Mouse (Mus musculus) intestine, embryonic 15.5 days (tissue): ENCODE data around the gene Pak1ip1. TPM values are rescaled to one million over a fixed set of nuclear protein-coding genes. Genes with fewer than 3 reads are reported as not detected.

Source experiments
- ATAC-seq: fragments of 200-750 bp; cut with Nextera tagmentation; 2 replicates; pipeline ENCODE4 v1.8.0; 2017; ENCODE audit warnings: moderate TSS enrichment, moderate library complexity
- H3K27ac ChIP-seq: fragments of 300-500 bp; sonication (generic); 2 replicates; pipeline ENCODE4 v1.5.1; 2015; ENCODE audit warnings: mild to moderate bottlenecking, inconsistent platforms
- H3K27me3 ChIP-seq: fragments of 300-500 bp; sonication (generic); replicated peaks from 2 replicates; pipeline ENCODE4 v1.6.1; 2015; ENCODE audit warnings: inconsistent platforms
- H3K36me3 ChIP-seq: fragments of 300-500 bp; sonication (generic); 2 replicates; pipeline ENCODE4 v1.6.1; 2015; ENCODE audit warnings: inconsistent platforms
- H3K4me1 ChIP-seq: fragments of 300-500 bp; sonication (generic); replicated peaks from 2 replicates; pipeline ENCODE4 v1.6.1; 2015; ENCODE audit warnings: inconsistent platforms
- H3K4me2 ChIP-seq: fragments of 300-500 bp; sonication (generic); replicated peaks from 2 replicates; pipeline ENCODE4 v1.6.1; 2015; ENCODE audit warnings: mild to moderate bottlenecking, inconsistent platforms
- H3K4me3 ChIP-seq: fragments of 300-500 bp; sonication (generic); replicated peaks from 2 replicates; pipeline ENCODE4 v1.5.1; 2015; ENCODE audit warnings: inconsistent platforms
- H3K9ac ChIP-seq: fragments of 300-500 bp; sonication (generic); 2 replicates; pipeline ENCODE4 v1.6.1; 2015; ENCODE audit warnings: inconsistent platforms
- H3K9me3 ChIP-seq: fragments of 300-500 bp; sonication (generic); 2 replicates; pipeline ENCODE4 v1.6.1; 2016; ENCODE audit warnings: inconsistent platforms
- WGBS: fragments of 180-500 bp; shearing (Covaris S2); methylation state at CpG from one replicate; pipeline ENCODE4 v1.1.7; 2015; 5-methylcytosine and 5-hydroxymethylcytosine counted together
- polyA plus RNA-seq: library from polyadenylated mRNA; unstranded; fragments of >200 nt; fragmentation: Nextera tagmentation; extraction: Ambion mirVana; gene quantifications from 2 replicates; pipeline ENCODE4 v1.2.1, GENCODE M21; 2015

The Pak1ip1 gene
- 78.8 and 86.0 TPM in 2 replicates for polyA plus RNA-seq

DNA sequence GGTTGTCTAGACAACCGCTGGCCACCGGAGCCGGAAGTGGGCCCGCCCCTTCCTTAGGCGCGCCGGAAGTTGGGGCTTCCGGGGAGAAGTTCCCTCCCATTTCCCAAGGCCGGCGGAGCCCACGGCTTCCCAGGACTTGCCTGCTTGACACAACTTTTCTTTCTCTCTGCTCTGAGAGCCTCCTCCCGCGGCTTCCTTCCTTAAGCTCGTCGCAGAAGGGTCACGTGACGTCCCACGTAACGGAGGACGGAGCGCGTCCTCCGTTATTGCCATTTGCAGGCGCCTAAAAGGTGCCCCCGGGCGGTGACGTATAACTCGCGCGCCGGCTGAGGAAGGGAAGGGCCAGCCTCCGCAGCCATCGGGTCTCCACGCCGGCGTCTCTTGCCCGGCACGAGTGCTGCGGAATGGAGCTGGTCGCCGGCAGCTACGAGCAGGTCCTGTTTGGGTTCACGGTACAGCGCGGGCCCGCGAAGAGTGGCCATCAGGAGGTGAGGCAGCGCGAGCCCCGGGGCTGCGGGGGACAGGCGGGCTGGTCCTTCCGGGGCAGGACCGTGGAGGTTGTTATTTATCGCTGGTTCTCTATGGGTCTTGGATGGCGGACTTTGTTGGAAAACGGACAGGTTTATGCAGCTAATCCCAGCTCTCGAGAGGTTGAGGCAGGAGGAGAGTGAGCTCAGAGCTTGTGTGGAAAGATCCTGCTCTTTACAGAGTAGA, at the start of gene Pak1ip1:
Pak1ip1 (plus strand) TSS at position 98 of the 714 bp plus-strand sequence.
- peak within 1 kb of the TSS; percentile 87 for H3K4me2 ChIP-seq
- H3K4me1 ChIP-seq: peaks cover 11% of the 10 kb centered on the region; the same call in 1 of the 2 replicates
- peak within 1 kb of the TSS; percentile 79 for H3K9ac ChIP-seq
- H3K4me3 ChIP-seq: peak within 1 kb of the TSS; percentile 73
- ATAC-seq: peak; percentile 95
- H3K36me3 ChIP-seq: peaks cover 6% of the 10 kb centered on the region; the same call in 1 of the 2 replicates
- WGBS: 0% methylated on average over 58 of the region's 58 CpGs
- no peaks in the 10 kb centered on the region for H3K27me3 ChIP-seq
- H3K9me3 ChIP-seq: no peaks in the 10 kb centered on the region
- H3K27ac ChIP-seq: peak within 1 kb of the TSS; percentile 97

DNA sequence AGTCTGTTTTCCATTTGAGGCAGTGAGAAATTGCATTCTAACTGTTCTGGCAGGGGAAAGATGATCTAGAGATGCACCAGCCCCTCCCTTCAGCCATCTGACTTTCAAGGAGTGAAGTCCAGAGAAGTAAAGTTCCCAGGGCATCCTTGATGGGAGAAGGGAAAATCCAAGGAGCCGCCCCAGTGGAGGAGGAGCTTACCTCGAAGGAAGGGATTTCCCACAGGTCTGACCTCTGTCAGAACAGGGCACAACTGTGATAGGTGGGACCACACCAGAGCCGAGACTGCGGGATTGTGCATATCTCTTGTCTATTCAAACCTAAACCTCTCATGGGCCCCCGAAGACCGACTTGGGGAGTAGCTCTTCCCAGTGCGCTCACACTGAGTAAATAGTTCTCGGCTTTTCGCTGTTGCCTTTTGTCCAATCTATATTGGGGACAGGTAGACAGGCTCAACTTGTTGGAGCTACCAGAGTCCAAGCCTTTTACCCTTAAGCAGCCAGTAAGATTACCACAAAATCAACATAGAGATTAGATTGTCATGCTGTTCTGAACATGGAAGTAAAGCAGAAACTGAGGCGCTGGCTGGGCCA, 49.3 kb upstream of the Pak1ip1 start:
- H3K27ac ChIP-seq: no peak overlapping the region
- H3K4me1 ChIP-seq: no peaks in the 10 kb centered on the region
- no peaks in the 10 kb centered on the region for H3K27me3 ChIP-seq
- no peak for ATAC-seq
- WGBS: 74% methylated on average over 10 of the region's 10 CpGs
- H3K4me3 ChIP-seq: no peak overlapping the region
- no peak overlapping the region for H3K9ac ChIP-seq
- H3K4me2 ChIP-seq: no peak overlapping the region
- no peaks in the 10 kb centered on the region for H3K36me3 ChIP-seq
- H3K9me3 ChIP-seq: no peaks in the 10 kb centered on the region

DNA sequence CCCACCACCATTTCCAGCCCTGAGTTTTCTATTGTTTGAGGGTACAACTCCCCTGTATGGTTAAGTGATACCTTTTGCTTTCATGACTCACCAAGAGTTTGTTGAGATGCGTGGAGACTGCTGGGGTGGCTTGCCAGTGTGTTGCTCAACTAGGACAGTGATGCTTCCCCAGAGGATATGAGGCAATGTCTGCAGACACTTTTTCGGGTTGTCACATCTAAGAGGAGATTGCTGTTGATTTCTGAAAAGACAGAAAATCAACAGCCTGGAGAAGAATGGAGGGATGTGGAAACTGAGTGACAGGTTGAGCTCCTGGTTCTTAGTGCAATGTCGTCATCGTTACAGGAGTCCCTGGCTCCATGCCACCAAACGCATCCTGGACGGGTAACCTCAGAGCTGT, 47.6 kb upstream of the Pak1ip1 start:
- no peaks in the 10 kb centered on the region for H3K36me3 ChIP-seq
- no peak for ATAC-seq
- H3K4me2 ChIP-seq: no peak overlapping the region
- no peaks in the 10 kb centered on the region for H3K9me3 ChIP-seq
- no peak overlapping the region for H3K4me3 ChIP-seq
- H3K4me1 ChIP-seq: no peaks in the 10 kb centered on the region
- H3K27me3 ChIP-seq: no peaks in the 10 kb centered on the region
- 72% methylated on average over 6 of the region's 6 CpGs for WGBS
- no peak overlapping the region for H3K27ac ChIP-seq
- no peak overlapping the region for H3K9ac ChIP-seq

DNA sequence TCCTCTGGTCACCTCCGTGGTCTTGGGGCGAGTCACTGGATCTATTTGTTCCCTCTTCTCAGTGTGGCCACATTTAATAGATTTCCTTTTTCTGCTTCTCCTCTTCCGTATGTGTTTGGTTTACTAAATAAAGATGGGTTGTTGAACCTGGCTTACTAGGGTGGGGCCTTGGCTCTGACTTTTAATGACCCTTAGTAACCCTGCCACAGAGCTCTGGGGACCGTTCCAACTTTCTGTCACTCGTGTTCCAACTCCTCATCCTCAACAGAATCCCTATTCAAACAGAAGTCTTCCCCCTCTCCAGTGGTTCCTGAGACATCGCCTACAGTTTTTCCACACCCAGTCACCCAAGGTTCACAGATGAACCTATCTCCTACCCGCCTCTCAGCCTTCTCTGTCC, 45.0 kb upstream of the Pak1ip1 start:
- no peak overlapping the region for H3K9ac ChIP-seq
- 84% methylated on average over 7 of the region's 7 CpGs for WGBS
- H3K27ac ChIP-seq: no peak overlapping the region
- H3K27me3 ChIP-seq: no peaks in the 10 kb centered on the region
- no peaks in the 10 kb centered on the region for H3K9me3 ChIP-seq
- H3K36me3 ChIP-seq: no peaks in the 10 kb centered on the region
- H3K4me2 ChIP-seq: no peak overlapping the region
- ATAC-seq: no peak
- no peak overlapping the region for H3K4me3 ChIP-seq
- H3K4me1 ChIP-seq: no peaks in the 10 kb centered on the region

DNA sequence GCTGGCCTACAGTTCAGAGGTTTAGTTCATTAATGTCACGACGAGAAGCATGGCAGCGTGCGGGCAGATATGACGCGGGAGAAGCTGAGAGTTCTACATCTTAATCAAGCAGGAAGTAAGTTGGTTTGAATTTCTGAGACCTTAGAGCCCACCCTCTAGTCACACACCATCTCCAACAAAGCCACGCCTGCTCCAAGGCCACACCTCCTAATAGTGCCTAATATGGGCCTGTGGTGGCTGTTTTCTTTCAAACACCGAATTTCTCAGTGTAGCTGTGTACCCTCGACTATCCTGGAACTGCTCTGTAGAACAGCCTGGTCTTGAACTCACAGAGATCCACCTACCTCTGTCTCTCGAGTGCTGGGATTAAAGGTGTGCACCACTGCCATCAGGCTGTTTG, 33.2 kb upstream of the Pak1ip1 start:
- H3K9ac ChIP-seq: no peak overlapping the region
- no peaks in the 10 kb centered on the region for H3K9me3 ChIP-seq
- no peak overlapping the region for H3K27ac ChIP-seq
- ATAC-seq: no peak
- WGBS: 89% methylated on average over 10 of the region's 10 CpGs
- H3K36me3 ChIP-seq: no peaks in the 10 kb centered on the region
- H3K4me3 ChIP-seq: no peak overlapping the region
- no peaks in the 10 kb centered on the region for H3K27me3 ChIP-seq
- no peaks in the 10 kb centered on the region for H3K4me1 ChIP-seq
- no peak overlapping the region for H3K4me2 ChIP-seq

DNA sequence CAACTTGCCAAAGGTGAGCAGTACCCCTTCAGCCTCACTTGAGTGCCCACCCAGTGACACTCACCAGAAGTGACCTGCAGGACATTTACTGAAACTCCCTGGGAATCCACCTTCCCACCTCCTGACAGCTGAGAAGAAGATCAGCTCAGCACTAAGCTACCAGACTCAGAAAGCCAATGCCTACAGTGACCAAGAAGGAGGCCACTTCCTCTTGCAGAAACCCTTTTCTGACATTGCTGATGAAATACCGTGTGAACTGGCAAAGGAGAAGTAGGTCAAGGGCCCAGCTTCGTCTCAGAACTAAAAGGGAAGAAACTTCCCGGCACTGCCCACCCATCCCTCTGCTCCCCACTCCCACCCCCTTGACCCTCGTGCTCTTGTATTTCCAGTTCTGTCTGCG, 32.3 kb upstream of the Pak1ip1 start:
- no peaks in the 10 kb centered on the region for H3K36me3 ChIP-seq
- no peaks in the 10 kb centered on the region for H3K27me3 ChIP-seq
- no peak overlapping the region for H3K9ac ChIP-seq
- no peak overlapping the region for H3K27ac ChIP-seq
- no peak overlapping the region for H3K4me2 ChIP-seq
- no peak for ATAC-seq
- H3K9me3 ChIP-seq: no peaks in the 10 kb centered on the region
- no peaks in the 10 kb centered on the region for H3K4me1 ChIP-seq
- 57% methylated on average over 5 of the region's 5 CpGs for WGBS
- no peak overlapping the region for H3K4me3 ChIP-seq

DNA sequence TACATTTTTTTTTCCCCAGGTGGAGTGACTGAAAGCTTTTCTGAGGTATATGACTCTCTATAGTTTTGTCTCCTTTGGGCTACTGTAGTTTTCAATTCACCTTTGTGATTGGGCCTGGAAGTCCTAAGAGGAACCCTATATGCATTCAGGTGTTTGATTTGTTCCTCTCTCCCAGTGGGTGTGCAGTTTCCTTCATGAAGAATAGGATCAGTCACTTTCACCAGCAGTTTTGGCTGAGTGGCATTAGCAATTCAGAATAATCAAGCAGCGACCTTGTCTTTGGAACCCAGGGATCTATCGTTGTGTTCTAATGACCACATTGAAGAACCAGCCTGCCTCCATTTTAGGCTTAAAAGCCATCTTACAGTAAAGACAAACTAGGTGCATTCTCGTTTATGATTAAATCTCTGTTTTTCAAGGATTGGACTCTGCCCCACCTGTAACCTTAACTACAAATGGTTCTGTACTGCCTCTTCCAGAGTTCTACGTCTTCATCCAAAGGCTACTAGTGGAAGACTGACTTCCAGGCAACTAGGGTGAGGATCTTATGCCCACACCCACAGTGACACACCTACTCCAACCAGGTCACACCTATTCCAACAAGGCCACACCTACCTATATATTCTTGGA, 30.9 kb upstream of the Pak1ip1 start:
- H3K36me3 ChIP-seq: no peaks in the 10 kb centered on the region
- H3K27me3 ChIP-seq: no peaks in the 10 kb centered on the region
- ATAC-seq: no peak
- H3K4me2 ChIP-seq: no peak overlapping the region
- no peaks in the 10 kb centered on the region for H3K9me3 ChIP-seq
- no peaks in the 10 kb centered on the region for H3K4me1 ChIP-seq
- no peak overlapping the region for H3K4me3 ChIP-seq
- no peak overlapping the region for H3K27ac ChIP-seq
- WGBS: 89% methylated on average over 4 of the region's 4 CpGs
- no peak overlapping the region for H3K9ac ChIP-seq

DNA sequence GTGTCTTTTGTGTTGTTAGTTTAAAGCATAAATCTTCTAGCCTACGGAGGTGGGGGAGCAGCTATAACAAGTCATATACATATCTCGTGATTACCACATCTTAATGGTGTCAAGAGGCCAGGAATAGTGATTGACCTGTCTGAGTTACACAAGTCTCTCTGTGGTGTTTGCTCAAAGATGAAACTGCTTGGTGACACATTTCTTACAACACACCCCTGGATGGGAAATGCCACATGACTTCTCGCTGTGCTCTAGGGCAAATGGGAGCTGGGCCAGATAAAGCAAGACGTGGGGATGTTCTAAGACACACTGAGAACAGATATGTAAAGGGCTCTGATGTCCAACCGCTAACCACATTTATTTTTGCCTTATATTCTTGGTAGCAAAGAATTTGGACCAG, 29.6 kb upstream of the Pak1ip1 start:
- H3K27me3 ChIP-seq: no peaks in the 10 kb centered on the region
- no peak overlapping the region for H3K4me3 ChIP-seq
- no peaks in the 10 kb centered on the region for H3K36me3 ChIP-seq
- no peaks in the 10 kb centered on the region for H3K4me1 ChIP-seq
- H3K9ac ChIP-seq: no peak overlapping the region
- no peak overlapping the region for H3K4me2 ChIP-seq
- 83% methylated on average over 5 of the region's 5 CpGs for WGBS
- no peak overlapping the region for H3K27ac ChIP-seq
- ATAC-seq: no peak
- no peaks in the 10 kb centered on the region for H3K9me3 ChIP-seq

DNA sequence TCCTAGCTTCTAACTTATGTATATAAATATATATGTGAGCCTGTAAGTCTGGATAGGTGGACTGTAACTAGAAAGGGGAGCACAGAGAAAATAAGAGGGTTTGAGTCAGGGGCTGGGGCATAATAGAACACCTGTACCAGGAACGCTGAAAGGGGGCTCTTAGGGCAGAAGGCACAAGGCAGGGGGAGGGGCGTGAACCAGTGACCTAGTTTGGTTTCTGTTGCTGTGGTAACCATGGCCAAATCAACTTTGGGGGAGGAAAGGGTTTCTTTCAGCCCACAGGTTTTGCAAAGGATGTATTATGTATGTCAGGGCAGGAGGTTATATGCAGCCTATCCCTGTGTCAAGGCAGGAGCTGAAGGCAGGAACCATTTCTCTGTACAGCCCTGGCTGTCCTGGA, 29.0 kb upstream of the Pak1ip1 start:
- Histone ChIP-seq H3K27me3 (no peaks in the 10 kb centered on the region), H3K27ac (no peak overlapping the region), H3K36me3 (no peaks in the 10 kb centered on the region), H3K4me1 (no peaks in the 10 kb centered on the region), H3K4me3 (no peak overlapping the region), H3K9ac (no peak overlapping the region), H3K4me2 (no peak overlapping the region), H3K9me3 (no peaks in the 10 kb centered on the region)
- WGBS: 71% methylated on average over 2 of the region's 2 CpGs
- ATAC-seq: no peak

DNA sequence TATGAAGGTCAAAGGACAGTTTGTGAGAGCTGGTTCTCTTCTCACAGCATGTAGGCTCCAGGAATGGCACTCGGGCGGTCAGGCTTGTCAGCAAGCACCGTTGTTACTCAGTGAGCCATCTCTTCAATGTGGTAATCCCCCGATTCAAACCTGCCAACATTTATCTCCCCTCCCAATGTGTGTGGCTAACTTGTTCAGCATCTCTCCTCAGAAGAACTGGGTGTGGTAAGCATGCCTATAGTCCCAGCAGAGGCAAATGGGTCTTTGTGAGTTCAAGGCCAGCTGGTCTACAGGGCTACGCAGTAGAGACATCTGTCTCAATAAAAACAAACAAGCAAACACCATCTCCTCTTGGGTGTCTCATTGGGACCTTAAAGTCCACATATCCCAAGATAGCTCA, 27.8 kb upstream of the Pak1ip1 start:
- no peaks in the 10 kb centered on the region for H3K27me3 ChIP-seq
- H3K27ac ChIP-seq: no peak overlapping the region
- WGBS: 93% methylated on average over 5 of the region's 5 CpGs
- H3K9ac ChIP-seq: no peak overlapping the region
- ATAC-seq: no peak
- H3K9me3 ChIP-seq: no peaks in the 10 kb centered on the region
- no peak overlapping the region for H3K4me2 ChIP-seq
- H3K4me3 ChIP-seq: no peak overlapping the region
- H3K36me3 ChIP-seq: no peaks in the 10 kb centered on the region
- no peaks in the 10 kb centered on the region for H3K4me1 ChIP-seq

DNA sequence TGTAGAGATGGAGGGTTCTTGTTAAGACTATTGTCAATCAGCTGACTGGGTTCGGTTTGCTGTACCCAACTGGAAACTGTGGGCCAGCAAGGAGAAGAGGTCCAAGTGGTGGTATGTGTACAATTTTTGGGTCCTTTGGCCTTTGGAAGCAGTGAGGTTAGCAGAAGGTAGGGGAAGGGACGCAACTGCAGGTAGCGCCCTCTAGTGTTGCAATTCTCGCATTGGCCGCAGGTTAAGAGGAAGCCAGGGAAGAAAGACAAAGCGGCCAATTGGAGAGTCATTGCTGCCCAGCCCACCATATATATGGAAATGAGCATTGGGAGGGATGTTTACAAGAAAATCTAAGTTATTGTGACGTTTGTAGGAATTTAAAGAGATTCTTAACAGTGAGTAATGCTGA, 23.2 kb upstream of the Pak1ip1 start:
- no peak for ATAC-seq
- no peak overlapping the region for H3K9ac ChIP-seq
- WGBS: 19% methylated on average over 7 of the region's 7 CpGs

DNA sequence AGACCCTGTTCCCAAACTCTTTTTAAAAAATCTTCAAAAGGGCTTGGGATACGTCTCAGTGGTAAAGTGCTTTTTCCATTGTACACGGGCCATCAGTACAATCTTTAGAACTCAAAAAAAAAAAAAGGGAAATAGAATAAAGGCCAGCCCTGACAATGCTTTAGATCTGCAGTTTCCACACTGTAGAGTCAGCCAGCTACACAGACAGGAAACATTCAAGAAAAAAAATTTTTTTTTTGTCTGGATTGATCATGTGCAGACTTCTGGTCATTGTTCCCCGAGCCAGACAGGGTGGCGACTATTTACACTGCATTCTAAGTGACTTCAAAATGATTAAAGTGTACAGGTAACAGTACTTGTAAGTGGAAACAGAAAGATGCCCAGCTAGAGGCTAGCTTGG, 22.2 kb upstream of the Pak1ip1 start:
- H3K9me3 ChIP-seq: no peaks in the 10 kb centered on the region
- no peak overlapping the region for H3K4me3 ChIP-seq
- ATAC-seq: no peak
- no peaks in the 10 kb centered on the region for H3K4me1 ChIP-seq
- H3K4me2 ChIP-seq: no peak overlapping the region
- no peaks in the 10 kb centered on the region for H3K27me3 ChIP-seq
- H3K36me3 ChIP-seq: no peaks in the 10 kb centered on the region
- H3K27ac ChIP-seq: no peak overlapping the region
- no peak overlapping the region for H3K9ac ChIP-seq
- WGBS: 54% methylated on average over 4 of the region's 4 CpGs

More for the DNA sequence above, 23.2 kb upstream of the Pak1ip1 start:
- Histone ChIP-seq H3K9me3 (no peaks in the 10 kb centered on the region), H3K4me3 (no peak overlapping the region), H3K27me3 (no peaks in the 10 kb centered on the region), H3K27ac (no peak overlapping the region), H3K4me2 (no peak overlapping the region), H3K36me3 (no peaks in the 10 kb centered on the region), H3K4me1 (no peaks in the 10 kb centered on the region)

DNA sequence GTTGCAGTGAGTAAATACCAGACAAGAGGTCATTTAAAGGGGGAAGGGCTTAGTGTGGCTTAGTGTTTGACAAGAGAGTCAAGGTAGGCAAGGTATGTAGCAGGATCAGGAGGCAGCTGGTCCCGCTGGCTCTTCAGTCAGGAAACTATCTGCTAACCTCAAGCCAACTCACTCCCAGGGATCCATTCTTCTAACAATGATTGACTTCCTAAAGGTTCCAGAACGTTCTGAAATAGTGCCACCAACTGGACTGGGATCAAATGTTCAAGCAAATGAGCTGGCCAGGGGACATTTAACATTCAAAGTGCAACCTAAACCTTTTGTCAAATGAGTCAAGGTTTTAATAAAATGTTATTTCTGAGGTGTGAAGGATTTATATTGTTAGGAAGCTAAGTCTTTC, 21.5 kb upstream of the Pak1ip1 start:
- H3K4me2 ChIP-seq: no peak overlapping the region
- H3K27me3 ChIP-seq: no peaks in the 10 kb centered on the region
- ATAC-seq: no peak
- no peak overlapping the region for H3K9ac ChIP-seq
- no peaks in the 10 kb centered on the region for H3K36me3 ChIP-seq
- WGBS: 48% methylated on average over 2 of the region's 2 CpGs
- no peak overlapping the region for H3K27ac ChIP-seq
- H3K4me1 ChIP-seq: no peaks in the 10 kb centered on the region
- H3K4me3 ChIP-seq: no peak overlapping the region
- H3K9me3 ChIP-seq: no peaks in the 10 kb centered on the region
